Mouse (Mus musculus): ENCODE measurements at regions not wholly inside any gene's neighbourhood (a gene's known extent, or its start where the extent isn't known, plus 50 kb on each side); places are given as distances from the start of the nearest gene placed in this dataset.

DNA sequence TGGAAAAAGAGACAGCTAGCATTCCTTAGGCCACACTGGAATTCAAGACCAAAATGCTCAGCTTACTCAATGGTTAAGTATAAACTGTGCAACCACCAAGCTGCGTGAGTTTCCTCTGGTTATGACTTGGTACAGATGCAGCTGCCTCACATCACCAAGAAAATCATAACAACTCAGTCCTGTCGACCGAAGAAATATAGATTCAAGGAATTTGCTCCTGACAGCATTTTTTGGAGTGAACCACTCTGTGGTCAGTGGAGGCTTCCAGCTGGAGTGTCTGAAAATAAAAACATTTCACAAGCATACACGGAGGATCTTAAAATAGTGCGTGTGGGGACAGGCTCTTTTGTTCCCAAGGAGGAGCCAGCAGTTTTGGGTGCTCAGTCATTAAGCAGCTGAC, 253.8 kb downstream of the Bckdhb start:
- DNase-seq (ENCODE audit: low spot score), result no peak

GRCm38 (mm10) chr9:84179238-84179637, 254.3 kb downstream of the Bckdhb start:
- DNase-seq (ENCODE audit: low spot score), result no peak

- no peak for DNase-seq (ENCODE audit: low spot score)
These were observed 258.9 kb downstream of the Bckdhb start for GRCm38 (mm10) chr9:84183637-84184374.

GRCm38 (mm10) chr9:84187531-84187930, 262.6 kb downstream of the Bckdhb start:
- DNase-seq (ENCODE audit: low spot score), result no peak

GRCm38 (mm10) chr9:84193405-84193804, 268.5 kb downstream of the Bckdhb start:
- DNase-seq (ENCODE audit: low spot score), result no peak

DNA sequence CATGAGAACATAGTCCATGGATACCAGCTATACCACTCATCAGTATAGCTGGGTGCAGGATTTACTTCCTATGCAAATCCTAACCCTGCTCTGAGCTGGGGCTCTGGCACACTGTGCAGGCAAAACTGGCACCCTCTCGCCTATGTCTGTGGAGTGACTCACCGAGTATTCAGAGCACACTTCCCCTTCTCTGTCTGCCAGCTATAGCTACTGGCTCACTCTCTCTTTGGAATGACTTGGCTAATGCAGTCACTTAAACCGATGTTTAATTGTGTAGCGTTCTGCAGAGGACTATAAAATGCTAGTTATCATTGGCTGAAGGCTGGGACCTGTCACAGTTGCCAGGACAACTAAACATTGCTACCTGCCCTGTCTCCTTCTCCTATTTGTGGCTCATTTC, 269.8 kb downstream of the Bckdhb start:
- no peak for DNase-seq (ENCODE audit: low spot score)

GRCm38 (mm10) chr9:84195338-84195737, 270.4 kb downstream of the Bckdhb start:
- DNase-seq (ENCODE audit: low spot score), result no peak

GRCm38 (mm10) chr9:84200208-84200607, 275.3 kb downstream of the Bckdhb start:
- DNase-seq (ENCODE audit: low spot score), result no peak

DNA sequence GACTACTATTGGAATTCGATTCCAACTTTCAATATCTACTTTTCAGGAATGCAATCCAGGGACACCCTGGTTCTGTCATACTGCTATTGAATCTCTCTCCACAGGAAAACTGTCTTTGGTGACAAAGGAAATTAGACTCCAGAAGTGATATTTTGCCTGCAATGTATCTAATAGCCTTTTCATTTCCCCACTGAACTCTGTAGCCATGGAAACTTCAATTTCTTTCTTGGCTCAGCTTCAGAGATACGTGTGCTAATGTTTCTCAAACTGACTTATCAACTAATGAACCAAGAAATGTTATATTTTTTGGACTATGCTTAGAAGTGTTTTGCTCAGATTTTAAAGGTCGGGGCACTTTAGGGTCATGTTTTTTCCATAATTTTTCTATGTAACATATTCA, 279.1 kb downstream of the Bckdhb start:
- no peak for DNase-seq (ENCODE audit: low spot score)

DNA sequence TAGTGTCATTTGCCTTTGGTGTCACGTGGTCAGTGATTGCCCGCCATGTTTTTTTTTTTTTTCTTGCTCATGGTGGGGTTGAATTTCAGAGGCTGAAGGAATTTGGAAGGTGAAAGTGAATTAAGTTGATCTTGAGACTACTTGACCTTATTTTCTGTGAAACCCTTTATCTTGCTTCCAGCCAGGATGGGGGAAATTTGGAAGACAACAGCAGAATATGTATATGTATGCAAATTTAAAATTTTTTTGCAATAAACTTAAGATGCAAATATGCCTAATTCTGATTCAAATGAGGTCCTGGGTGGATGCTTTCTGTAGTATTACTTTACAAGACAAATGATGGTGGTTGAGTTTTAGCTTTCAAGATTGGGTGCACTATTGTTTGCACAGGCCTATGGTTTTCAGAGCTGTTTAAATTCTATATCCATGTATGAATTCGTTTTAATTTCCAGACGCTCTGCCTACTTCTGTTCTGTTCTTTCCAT, 315.6 kb downstream of the Bckdhb start:
- DNase-seq (ENCODE audit: low spot score), result no peak

DNA sequence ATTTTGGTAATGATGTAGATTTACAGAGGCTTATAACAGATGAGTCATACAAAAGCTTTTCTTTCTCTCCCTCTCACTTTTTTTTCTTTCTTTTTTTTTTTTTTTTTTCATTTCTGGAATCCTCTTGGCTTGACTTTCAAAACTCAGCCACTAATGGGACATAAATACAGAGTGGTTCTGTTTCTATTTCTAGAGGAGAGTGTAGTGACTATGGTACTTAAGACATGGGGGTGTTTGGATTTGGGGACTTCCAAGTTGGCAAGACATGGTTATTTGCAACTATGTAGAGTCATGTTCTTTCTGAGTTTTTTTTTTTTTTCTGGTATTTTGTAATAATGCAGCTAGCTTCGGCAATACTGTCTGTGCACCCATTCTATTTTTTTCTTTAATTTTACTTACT, 324.8 kb downstream of the Bckdhb start:
- no peak for DNase-seq (ENCODE audit: low spot score)

DNA sequence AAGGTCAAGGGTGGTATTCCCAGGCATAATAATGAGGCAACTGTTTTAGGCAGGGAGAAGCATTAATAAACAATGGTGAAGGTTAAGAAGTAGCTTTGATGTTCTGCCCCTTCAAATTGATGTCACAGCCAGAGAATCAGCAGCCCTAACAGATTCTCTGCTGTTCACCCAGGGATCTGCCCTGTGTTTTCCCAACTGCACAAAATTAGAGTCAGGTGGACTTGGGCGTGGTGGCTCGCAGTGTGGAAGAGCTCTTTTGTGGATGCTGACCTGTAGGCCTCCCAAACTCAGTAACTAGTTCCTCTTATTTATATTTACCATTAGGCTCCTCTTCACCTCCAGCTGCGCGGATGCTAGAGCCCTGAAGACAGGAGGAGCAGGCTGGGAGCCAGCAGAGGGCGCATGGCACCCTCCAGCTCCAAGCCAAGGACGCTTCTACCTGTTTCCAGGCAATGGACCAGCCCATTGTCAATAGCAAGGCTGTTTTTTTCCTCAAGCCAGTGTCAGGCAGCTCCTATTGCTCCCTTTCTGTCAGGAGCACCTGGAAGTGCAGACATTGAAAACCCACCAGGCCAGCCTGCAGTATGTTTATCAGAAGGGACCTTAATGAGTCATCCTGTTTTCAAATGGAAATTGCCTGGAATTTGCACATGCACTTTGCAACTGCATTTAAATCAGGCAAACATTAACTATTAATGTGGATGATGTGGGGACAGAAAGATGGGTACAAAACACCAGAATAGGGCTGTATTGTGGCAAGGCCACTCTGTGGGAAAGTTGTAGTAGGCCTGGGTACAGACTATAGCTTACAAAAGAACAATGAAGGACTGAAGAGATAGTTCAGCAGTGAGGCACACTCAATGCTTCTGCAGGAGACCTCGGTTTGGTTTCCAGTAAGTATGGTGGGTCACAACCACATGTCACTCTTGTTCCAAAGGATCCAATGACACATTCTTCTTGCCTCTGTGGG, 328.4 kb downstream of the Bckdhb start:
- DNase-seq (ENCODE audit: low spot score), result no peak

DNA sequence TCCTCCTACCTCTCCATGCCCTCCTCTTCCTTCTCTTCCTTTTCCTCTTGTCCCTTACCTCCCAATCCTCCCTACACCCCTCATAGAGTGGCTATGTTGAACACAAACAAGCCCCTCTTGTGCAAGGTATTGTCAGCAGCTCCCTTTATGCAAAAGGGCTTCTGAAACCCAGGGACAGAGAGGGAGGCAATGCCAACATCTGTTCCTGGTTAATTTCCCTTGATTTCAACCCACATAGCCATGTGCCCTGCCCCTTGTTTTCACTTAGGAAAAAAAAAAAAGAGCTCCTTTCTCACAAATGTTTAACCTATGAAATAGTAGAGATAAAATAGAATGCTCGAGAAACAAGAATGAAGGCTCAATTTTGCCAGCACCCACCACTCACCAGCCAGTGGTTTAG, 333.5 kb downstream of the Bckdhb start:
- no peak for DNase-seq (ENCODE audit: low spot score)

GRCm38 (mm10) chr9:84259751-84260150, 334.8 kb downstream of the Bckdhb start:
- no peak for DNase-seq (ENCODE audit: low spot score)

GRCm38 (mm10) chr9:84262151-84262550, 337.2 kb downstream of the Bckdhb start:
- no peak for DNase-seq (ENCODE audit: low spot score)

DNA sequence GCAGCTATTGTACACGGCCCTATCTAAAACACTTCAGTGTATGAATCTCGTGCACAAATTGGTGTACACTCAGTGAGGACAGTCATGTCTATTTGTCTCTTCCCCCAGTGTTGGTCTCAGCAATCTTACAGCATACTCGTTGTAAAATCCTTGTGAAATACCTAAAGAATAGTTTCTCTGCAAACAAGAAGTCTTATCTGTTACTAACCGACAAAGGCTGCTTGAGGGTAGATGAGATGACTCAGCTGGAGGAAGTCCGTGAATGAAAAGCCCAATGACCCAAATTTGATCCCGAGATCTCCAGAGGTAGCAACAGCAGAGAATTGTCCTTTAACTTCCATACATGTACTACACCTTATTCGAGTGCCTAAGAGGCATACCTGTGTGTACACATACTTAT, 342.0 kb downstream of the Bckdhb start:
- no peak for DNase-seq (ENCODE audit: low spot score)

DNA sequence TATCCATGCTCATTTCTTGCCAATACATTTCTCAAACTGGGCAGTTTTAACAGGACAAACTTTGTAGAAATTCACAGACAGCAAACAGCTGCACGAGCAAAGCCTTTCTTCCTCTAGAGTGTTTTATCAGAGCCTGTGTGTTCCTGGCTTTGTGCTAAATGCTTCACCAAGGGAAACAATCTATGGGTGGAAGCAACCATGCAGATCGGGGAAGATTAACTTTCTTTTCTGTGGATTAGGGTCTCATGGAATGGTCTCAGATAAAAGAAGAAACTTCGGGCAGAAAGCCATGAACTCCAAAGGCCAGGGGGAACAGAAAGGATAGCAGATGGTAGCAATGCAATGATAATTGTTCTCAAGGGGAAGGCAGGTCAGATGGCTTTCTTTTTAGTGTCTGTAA, 349.7 kb downstream of the Bckdhb start:
- DNase-seq (ENCODE audit: low spot score), result no peak

GRCm38 (mm10) chr9:84278295-84278694, 353.4 kb downstream of the Bckdhb start:
- DNase-seq (ENCODE audit: low spot score), result no peak

DNA sequence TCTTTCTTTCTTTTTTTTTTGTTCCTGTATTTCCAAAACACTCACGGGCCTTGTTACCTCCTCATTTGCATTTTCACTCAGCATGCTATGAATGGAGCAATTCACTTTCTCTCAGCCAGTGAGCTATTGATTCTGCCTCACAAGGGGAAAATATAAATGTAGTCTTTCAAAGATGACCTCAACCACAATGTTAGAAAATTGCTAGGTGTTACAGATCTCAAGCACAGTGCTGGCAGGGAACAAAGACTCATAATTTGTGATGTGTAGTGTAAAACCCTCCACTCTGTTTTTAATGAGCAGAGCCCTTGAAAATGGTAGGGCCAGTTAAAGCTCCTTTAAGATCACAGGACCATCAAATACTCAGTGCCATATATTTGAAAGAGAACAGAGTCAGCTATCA, 353.8 kb downstream of the Bckdhb start:
- DNase-seq (ENCODE audit: low spot score), result no peak

DNA sequence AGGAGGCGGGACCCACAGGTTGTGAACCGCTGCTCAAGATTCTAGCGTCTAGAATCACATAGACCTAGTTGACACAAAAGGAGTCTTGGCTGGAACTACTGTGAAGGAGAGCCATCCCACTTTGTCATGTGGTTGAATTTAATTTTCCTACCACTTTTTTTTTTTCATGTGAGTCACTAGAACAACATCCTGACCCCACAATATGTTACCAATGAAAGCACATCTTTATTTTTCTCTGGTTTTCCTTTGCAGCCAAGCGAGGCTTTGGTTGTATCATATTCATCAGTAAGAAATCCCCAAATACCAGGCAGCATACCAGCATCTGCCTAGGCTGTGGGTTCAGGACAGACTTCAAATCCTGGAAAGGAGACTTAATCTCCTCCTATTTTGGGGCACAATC, 356.0 kb downstream of the Bckdhb start:
- DNase-seq (ENCODE audit: low spot score), result no peak

GRCm38 (mm10) chr9:84281610-84282009, 356.7 kb downstream of the Bckdhb start:
- DNase-seq (ENCODE audit: low spot score), result no peak

- DNase-seq (ENCODE audit: low spot score), result no peak
These were observed 358.4 kb downstream of the Bckdhb start for GRCm38 (mm10) chr9:84283296-84283695.

- no peak for DNase-seq (ENCODE audit: low spot score)
These were observed 360.7 kb downstream of the Bckdhb start for GRCm38 (mm10) chr9:84285604-84286003.
